Mouse (Mus musculus) forelimb bud, embryonic 11.5 days (tissue): ENCODE measurements at regions not wholly inside any gene's neighbourhood (a gene's known extent, or its start where the extent isn't known, plus 50 kb on each side); places are given as distances from the start of the nearest gene placed in this dataset.

Experiments used
- DNase-seq: peaks from one replicate; pipeline ENCODE4 v3.0.0-alpha.2; 2012; ENCODE audit warnings: low read depth, low spot score

DNA sequence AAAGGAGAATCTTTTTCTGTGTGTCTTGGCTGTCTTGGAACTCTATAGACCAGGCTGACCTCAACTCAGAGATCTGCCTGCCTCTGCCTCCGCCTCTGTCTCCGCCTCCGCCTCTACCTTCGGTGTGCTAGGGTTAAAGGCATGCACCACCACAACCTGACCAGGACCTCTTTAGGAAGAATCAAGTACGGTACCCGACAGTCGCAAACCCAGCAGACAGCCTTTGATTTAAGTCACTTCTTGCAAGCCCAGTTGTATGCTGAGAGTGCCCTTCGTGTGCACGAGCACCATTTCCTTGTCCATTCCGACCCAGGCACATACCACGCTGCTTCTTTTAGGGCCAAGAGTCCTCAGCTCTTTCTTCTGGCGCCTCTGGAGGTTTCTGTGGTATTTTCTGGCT is 105.0 kb upstream of the Six3 start:
- no peak for DNase-seq

DNA sequence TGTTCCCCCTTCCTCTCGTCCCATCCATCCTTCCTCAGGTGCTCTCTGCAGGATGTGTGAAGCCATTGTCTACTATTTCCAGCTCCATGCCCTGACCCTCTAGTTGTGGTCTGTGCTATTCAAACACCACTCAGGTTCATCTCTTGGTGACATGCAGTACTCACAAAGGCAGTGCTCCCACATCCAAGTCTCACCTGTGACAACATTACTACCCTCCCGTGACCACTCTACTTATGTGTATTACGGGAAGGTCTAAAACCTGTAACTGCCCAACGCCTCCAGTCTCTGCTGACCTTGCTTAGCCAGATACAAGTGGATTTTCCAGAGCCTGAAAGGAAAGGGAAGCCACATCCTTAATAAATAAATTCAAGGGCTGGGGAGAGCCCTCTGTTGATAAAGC is 100.4 kb upstream of the Six3 start:
- DNase-seq = no peak

DNA sequence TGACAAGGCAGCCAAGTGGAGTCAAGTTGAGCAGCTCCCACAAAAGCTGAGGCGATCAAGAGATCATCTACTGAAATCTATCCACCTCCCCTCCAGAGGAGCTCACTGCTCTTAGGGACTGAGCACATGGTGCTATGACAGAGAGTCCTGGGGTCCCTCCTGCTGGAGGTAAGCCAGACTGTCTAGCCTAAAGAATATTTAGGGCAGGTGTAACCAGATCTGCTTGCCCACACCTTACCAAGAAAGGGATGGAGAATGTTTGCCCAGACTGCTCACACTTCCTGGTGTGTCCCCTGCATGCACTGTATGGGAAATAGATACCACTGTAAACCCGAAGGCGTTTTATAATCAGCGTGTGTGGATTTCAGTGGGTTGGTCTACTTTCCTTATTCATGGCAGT is 99.5 kb upstream of the Six3 start:
- DNase-seq = no peak

DNA sequence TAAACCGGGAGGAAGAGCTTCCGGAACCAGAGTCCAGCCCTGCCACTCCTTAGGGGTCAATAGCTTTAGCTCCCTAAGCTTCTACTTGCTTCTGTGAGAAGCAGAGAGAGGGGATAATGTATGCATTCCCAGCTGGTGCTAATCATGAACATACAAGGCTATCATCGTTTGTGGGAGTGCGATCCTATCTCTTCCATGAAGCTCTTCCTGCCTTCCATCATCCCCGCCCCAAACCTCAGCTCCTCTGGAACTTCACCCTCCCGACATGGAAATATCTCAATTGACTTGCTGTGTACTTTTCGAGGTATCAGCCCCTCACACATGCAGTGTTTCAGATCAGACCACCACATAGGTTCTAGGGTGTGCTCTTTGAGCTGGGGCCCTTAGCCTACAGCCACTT is 99.0 kb upstream of the Six3 start:
- no peak for DNase-seq

DNA sequence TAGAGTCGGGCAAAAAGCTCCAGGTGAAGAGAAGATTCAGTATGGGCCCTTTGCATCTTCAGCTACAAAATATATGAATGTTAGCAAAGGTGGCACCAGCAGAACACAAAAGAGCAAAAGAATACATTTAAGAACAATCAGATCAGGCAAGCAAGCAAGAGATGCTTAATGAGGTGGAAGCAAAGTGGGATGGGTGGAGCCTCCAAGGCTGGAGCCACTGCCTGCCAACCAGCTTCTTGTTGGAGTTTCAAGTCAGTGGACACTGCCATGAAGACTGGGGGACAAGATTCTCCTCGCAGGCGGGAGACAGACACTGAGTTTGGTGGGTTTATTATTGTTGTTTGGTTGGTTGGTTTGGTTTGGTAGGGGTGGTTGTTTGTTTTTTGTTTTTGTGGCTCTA is 96.1 kb upstream of the Six3 start:
- DNase-seq = no peak

DNA sequence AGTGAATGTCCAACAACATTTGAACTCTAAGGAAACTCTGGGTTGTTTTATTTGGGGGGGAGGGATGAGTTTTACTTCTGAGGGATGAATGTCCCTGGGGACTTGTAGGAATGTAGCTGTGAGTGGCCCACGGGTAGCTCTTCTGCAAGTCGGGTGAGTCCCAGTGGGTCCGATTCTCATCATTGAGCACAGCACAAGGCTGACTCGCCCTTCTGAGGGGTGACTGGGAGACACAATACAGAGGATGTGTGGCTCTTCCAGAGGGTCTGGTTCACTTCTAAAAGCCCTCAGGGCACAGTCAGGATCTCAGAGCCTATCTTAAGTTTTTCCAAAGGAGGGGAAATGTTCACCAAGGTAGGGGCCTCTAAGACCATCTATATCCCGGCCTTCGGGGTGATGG is 94.9 kb upstream of the Six3 start:
- DNase-seq = no peak

DNA sequence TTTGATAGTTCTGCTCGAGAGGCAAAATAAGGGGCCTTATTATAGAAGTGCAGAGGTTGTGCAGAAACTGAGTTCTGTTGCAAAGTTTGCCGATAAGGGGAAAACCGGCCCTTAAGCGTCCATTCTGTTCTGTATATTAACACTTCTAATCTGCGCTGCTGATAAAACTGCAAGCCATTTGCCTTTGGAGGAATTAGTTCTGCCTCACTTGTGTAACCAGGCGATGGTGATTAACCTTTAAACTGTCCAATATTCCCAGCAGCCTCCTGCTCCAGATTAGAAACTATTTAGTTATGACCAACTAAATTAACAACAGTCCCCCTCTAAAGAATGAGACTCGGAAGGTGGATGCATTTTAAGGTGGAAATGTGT is 86.1 kb upstream of the Six3 start:
- DNase-seq = peak; percentile 32

DNA sequence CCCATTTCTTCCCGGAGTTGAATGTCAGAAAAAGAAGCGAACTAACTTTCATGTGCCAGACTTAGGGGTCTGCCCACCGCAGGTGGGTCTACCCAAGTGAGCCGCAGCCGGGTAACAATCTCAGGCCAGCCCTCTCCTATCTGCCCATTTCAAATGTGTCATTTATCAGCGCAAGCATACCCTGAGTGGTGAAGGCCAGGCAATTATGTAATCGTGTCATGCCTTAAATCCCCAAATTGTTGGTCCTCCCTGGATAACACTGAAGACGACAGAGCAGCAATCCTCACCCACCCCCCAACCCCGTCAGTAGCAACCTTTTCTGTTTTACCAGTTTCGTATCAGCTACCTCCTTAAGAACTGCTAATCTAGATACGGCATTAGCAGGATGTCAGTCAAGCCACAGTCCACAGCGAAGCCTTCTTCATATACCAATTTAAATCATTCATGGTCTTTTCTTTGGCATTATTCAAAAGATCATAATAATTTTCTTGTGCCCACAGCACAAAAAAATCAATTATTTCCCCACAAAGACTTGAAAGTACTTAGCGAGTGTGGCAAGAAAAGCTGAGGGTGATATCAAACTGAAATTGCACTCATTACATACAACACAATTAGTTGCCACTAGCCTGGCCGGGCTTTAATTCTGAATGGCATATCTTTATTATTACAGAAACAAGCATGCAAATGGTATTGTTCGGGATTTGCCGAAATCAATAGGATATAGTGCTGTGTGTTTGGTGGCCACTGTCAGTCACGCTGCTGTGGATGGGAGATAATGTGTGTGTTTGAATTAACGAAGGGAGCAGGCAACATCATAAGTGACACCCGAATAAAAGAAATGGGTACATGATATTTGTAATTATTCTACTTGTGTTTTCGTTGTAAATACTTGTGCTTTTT is 85.1 kb upstream of the Six3 start:
- DNase-seq = no peak

DNA sequence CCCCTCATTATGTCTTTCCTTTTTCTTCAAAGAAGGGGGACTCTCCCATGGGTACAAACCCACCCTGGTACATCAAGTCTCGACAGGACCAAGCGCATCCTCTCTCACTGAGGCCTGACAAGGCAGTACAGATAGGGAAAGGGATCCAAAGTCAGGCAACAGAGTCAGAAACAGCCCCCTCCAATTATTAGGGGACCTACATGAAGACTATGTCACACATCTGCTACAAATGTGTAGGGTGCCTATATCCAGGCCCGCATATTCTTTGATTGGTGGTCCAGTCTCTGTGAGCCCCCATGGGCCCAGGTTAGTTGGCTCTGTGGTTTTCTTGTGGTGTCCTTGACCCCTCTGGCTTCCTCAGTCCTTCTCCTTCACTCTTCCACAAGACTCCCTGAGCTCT is 77.1 kb upstream of the Six3 start:
- DNase-seq = no peak

DNA sequence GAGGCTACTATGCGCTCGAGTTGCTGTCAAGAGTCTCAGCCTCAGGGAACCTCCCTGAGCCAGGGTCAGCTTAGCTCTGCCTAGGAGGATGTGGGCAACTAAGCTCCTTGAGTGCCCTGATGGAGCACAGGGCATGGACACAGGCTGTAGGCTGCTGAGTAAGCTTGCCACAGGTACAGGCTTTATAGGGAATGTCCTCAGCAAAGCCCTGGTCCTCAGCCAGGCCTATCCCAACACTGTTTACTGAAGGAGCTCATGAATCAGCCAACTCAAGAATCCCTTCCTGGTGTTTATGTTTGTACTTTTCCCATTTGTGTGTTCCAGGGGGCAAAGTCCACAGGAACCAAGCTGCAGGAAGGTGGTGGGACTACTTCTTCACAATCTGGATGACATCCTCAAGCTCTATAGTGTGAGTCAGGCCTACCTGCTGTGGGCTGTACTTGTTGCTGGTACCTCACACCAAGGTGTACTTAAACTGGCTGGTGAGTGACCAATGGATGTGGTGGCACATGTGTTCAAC is 72.1 kb upstream of the Six3 start:
- DNase-seq = no peak

DNA sequence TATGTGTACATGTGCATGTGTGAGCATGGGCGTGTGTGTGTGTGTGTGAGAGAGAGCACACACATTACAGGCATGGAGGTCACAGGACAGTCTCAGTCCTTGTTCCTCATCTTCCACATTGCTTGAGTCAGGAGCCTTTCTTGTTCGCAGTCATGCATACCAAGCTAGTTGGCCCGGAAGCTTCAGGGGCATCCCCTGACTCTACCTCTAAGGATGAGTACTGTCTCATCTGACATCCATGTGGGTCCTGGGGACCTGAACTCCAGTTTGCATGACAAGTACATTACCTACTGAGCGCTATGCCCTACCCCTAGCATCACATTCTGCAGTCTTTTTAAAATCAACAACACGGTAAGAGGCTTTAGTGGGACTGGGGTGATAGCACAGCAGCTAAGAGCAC is 65.3 kb upstream of the Six3 start:
- DNase-seq = no peak

DNA sequence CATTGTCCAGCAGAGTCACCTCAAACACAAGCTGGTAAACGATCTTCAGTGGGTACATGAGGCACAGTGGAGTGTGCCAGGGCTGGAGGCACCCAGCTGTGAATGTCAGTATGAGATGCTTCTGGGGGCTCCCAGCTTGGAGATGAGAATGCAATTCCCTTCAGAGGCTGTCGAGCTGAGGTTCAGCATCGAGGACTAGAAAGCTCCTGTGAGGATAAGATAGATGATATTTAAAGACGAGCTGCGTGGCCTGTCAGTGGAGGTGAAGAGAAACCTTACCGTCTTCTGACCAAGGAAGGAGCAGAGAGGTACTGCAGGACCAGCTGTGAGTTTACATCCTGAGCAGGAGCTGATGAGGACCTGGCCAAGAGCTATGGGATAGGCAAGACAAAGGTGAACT is 52.4 kb upstream of the Six3 start:
- no peak for DNase-seq

DNA sequence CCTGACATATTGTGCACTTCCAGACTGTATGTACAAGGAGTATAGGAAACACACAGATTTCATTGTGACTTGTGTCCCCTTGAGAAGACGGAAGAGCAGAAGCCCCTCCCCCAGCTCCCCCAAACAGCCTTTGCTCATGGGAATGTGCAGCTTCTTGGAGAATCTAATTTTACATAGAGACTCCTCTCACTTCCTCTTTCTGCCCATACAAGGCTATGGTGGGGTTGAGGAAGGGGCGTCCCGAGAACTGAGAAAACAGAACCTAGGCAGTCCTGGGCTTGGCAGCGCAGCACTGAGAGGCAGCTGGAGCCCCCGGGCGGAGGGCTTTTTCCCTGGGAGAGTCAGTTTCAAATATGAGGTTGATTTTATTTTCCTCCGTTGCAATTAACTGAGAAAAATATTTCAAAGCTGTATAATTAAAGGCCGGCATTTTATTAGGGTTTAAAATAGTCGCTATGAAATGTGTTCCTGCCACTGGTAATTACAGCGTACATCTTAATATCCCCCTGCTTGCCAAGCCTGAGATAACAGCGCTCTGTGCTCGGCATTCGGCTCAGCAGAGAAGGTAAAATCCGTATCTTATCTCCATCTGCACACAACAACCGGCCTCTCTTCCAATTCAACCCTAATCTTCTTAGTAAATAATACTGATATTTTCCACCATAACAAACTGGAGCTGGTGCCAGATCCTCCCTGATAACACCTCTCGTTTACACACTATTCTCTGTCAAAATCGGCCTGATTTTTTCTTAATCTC is 50.7 kb upstream of the Six3 start:
- no peak for DNase-seq

DNA sequence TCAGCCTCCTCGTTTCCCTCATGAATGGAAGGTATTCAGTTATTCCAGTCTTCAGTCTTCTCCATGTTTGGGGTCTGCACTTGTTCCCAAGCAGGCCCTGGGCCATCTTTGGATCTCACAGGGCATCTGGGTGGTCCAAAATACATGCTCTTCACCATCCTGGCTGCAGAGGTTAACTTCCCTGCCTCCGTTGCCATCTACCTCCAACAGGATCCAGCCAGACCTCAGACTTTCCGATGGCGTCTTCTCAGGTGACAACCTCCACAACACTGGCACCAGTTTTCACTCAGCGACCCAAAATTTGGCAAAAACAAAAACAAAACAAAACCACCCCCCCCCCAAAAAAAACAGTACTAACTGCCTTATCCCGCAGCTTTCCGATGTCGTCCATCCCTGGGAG is 50.0 kb upstream of the Six3 start:
- no peak for DNase-seq
